Mouse (Mus musculus) spleen, postnatal 36 days (tissue): ENCODE measurements at regions not wholly inside any gene's neighbourhood (a gene's known extent, or its start where the extent isn't known, plus 50 kb on each side); places are given as distances from the start of the nearest gene placed in this dataset.

ENCODE experiments used
- DNase-seq, 2 experiments: peaks; one replicate each; pipeline ENCODE4 v3.0.0; 2022; ENCODE audit warnings: low spot score in 2 of 2, mixed read lengths in 1 of 2

- DNase-seq = no peak
These were observed 426.9 kb downstream of the Insc start for GRCm38 (mm10) chr7:115170439-115170838.

- no peak for DNase-seq
These were observed 449.0 kb downstream of the Insc start for GRCm38 (mm10) chr7:115192482-115192881.

- DNase-seq = no peak
These were observed 449.7 kb downstream of the Insc start for GRCm38 (mm10) chr7:115192992-115193761.

GRCm38 (mm10) chr7:115204916-115205315 is 461.4 kb downstream of the Insc start:
- DNase-seq = no peak

- DNase-seq = no peak
These were observed 463.1 kb downstream of the Insc start for GRCm38 (mm10) chr7:115206479-115207134.

DNA sequence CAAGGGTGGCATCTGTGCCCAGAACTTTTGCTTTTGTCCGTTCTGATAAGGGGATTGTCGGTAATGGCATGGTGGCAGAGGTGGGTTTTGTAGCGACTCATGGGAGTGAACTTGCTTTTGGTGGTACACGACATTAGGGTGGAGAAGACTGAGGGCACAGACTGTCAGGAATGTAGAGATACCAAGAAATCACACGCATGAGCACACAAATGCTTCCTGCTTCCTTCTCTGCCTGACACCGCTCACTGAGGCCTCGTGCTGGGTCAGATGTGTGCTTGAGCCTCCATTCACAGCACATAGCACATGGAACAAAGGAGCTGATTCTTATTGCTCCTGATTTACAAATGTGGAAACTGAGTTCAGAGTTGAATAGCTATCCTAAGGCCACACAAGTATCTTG is 465.3 kb downstream of the Insc start:
- no peak for DNase-seq

GRCm38 (mm10) chr7:115210012-115210411 is 466.5 kb downstream of the Insc start:
- DNase-seq = no peak

- peak; percentile 51 to 61 for DNase-seq
These were observed 473.3 kb downstream of the Insc start for GRCm38 (mm10) chr7:115216838-115217237.

- no peak for DNase-seq
These were observed 473.8 kb downstream of the Insc start for GRCm38 (mm10) chr7:115217255-115217654.

DNA sequence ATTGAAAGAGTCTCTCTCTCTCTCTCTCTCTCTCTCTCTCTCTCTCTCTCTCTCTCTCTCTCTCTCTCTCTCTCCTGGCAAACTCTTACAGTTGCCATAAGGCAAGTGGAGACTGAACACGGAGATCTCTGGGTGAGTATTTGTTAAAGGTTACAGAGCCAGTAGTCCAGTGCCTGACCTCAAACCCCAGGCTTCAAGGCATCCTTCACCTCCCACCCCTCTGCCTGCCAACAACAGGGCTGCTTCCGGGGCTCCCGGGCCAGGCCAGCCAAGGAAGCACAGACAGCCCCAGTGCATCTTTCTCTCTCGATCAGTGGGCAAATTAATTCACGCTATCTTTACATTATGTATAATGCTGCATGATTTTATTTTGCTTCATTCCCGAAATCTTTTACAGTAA is 474.2 kb downstream of the Insc start:
- no peak for DNase-seq

DNA sequence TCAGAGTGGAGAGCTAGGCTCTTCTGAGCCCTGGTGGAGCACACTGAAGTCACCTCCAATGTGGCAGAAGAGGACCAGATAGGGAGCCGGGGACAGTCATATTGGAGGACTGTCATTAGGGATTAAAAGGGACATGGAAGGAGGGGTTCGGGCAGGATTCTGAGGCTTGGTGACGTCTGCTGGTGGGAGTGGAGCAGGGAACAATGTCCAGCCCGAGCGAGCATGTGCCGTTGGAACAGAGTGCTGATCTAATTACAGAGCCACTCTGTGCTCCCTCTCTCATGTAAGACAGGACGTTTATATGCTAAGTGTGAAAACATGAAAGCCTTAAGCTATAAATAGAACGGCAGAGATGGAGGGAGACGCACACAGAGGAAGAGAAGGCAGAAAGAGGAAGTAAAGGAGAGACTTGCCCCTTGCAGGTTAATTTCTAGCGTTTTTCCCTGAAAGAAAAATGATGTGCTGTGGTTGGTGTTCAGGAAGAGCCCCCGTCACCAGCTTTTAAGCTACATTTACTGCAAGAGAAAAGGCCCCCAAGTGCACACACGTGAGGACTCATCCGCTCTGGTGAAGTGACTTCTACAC is 475.2 kb downstream of the Insc start:
- peak; percentile 2 to 6 for DNase-seq

GRCm38 (mm10) chr7:115222642-115223041 is 479.1 kb downstream of the Insc start:
- no peak for DNase-seq

- DNase-seq = no peak
These were observed 487.0 kb downstream of the Insc start for GRCm38 (mm10) chr7:115230525-115230924.

GRCm38 (mm10) chr7:115233850-115234436 is 490.4 kb downstream of the Insc start:
- DNase-seq = no peak

DNA sequence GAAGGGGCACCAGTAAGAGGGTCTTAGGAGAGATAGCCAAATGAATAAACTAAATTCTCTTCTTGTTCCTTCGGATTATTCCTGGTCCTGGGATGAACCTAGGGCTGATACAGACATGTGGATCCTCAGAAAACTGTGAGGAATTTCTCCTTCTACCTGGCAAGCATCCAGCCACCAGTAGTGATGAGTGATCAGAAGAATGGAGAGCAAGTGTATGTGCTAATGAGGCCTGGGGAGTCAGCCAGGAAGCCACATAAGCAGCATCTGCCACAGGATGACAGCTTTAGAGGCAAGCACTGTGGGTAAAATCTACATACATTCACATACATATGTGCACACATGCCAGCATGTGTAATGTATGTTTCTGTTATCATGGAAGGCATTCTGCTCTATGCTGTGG is 493.6 kb downstream of the Insc start:
- DNase-seq = no peak

DNA sequence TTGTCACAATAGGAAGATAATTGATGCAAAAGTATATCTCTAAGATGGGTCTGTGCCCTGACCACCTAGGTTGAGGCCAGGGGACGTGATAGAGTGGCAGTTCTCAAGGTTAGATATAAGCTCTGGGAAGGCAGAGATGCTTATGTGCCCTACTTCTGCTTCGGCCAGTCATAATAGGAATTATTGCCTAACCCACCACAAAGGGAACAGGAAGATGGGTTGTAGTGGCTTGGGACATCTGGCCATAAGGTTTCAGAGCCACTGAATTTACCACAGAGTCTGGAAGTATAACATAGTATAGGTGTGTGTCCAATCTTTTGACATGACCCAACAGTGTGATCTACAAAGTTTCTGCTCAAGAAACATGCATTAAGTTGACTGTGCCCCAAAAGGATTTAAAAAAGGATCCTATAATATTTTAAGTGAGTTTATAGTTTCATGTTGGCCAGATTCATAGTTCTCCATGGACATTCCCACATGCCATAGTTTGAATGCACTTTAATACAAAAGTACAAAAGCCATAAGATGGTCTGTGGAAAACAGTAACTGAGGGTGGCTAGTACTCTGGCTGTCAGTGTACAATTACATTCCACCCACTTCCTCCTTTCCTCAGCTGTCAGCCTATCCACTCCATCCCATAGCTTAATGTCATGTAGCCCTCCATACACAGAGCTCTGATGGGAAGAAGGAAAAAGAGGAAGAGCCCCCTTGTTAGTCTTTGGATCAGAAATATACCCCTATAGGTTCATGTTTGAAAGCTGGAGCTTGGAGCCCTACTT is 508.3 kb downstream of the Insc start:
- no peak for DNase-seq

GRCm38 (mm10) chr7:115252370-115252750 is 508.9 kb downstream of the Insc start:
- DNase-seq = no peak

DNA sequence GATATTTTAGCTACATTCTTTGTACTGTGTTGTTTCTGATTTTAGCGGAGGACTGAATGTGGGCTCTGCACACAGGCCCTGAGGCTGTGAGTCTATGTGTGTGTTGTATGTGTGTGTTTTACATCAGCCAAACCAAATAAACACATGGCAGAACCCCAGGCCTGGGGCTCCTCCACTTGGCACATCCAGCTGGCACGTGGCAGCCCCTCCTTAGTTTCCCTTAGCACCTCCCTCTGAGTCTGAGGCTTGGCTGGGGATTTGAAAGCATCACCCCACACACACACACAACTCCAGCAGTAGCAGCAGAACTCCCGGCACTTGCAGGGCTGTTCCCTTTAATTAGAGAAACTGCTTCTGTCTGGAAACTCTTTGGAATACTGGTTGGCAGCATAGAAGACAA is 515.1 kb downstream of the Insc start:
- DNase-seq = no peak

GRCm38 (mm10) chr7:115263082-115263481 is 519.6 kb downstream of the Insc start:
- DNase-seq = no peak

GRCm38 (mm10) chr7:115266141-115266540 is 522.6 kb downstream of the Insc start:
- no peak for DNase-seq

DNA sequence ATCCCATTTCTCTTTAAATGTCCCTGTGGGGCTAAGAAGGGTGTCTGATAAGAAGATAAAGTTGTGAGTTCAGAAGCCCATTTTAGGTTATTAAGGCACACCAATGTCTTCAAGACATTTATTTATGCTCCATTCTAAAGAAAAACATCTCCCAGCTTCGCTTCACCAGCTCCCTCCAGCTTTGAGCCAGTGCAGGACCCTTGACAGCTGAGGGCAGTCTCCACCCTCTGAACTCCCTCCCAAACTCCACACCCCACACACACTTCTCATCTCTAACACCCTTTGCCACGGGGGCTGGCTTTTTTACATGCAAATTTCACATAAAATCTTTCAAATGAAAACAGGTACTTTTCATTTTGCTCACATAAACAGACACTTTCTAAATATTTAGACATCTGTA is 527.3 kb downstream of the Insc start:
- DNase-seq = no peak

DNA sequence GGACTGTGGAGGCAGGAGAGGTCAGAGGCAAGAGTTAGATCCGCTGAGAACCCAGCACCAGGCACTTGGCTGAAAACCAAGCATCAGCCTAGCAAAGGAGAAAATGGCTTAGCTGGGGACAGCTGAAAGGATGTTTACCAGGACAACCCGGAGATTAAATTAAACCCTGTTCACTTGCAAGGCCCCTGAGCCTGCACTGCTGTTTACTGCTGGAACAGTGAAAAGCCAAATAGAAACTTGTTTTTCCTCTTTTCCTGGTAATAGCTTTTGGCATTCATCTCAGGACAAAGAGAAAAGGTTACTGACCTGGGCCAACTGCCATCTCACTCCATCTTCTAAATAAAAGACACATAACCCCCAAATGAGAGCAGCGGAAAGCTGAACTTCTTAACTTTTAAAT is 531.3 kb downstream of the Insc start:
- no peak for DNase-seq
